Comparison of ENCODE assay signal across 11 mouse cellular contexts in genomic region chr1:181440982-181441603, GRCm38 (mm10).
A peak's percentile ranks its signal among the peaks of the same experiment; 100 is the strongest.
DNase-seq lines count a peak whose midpoint lies in the region; ATAC-seq and TF ChIP-seq lines count a peak whose summit lies in the region.
"Had no signal": no experiment of that assay in that cellular context is flagged by ENCODE, and none has a peak within 500 bp of the region (broad histone marks: within the 10 kb centered on the region; RNA-seq: fewer than 3 reads in every experiment).

No protein-coding gene starts in this region.

- H3K36me3 ChIP-seq in heart, embryonic 10.5 days = no peaks in the 10 kb centered on the region
- no peaks in the 10 kb centered on the region for H3K36me3 ChIP-seq in heart, embryonic 12.5 days
- H3K36me3 ChIP-seq in kidney, adult 2 months (ENCODE audit: control insufficient read depth, insufficient read depth, low read length) = no peaks in the 10 kb centered on the region
- no peaks in the 10 kb centered on the region for H3K36me3 ChIP-seq in limb, embryonic 14.5 days (ENCODE audit: control insufficient read depth, insufficient read depth, low read length)
- no peaks in the 10 kb centered on the region for H3K36me3 ChIP-seq in hindbrain, embryonic 12.5 days
- H3K36me3 ChIP-seq: neural tube, embryonic 15.5 days had no signal

- no peak for DNase-seq in heart, embryonic 10.5 days (ENCODE audit: low spot score)
- DNase-seq in Patski (ENCODE audit: low read depth, low spot score) (no peak), MN1 (ENCODE audit: low spot score) (no peak)
- DNase-seq in kidney, adult 2 months = peak; percentile 35
- no peak for DNase-seq in limb, embryonic 14.5 days (ENCODE audit: low spot score)
- DNase-seq in adrenal gland, adult 2 months = no peak
- DNase-seq: heart, postnatal 10 days; right cerebral cortex, postnatal 14 days had no signal

- H3K9me3 ChIP-seq in heart, embryonic 10.5 days = no peaks in the 10 kb centered on the region
- H3K9me3 ChIP-seq in heart, embryonic 12.5 days (replicated peaks) = no peaks in the 10 kb centered on the region
- no peaks in the 10 kb centered on the region for H3K9me3 ChIP-seq in limb, embryonic 14.5 days (ENCODE audit: control insufficient read depth, low read length)
- no peaks in the 10 kb centered on the region for H3K9me3 ChIP-seq in hindbrain, embryonic 12.5 days (replicated peaks)
- H3K9me3 ChIP-seq: neural tube, embryonic 15.5 days had no signal

- ATAC-seq in heart, embryonic 12.5 days (ENCODE audit: insufficient number of reproducible peaks, low FRiP score) = no peak
- ATAC-seq in Patski = peak; percentile 18
- no peak for ATAC-seq in limb, embryonic 14.5 days (ENCODE audit: low FRiP score, low read depth)
- ATAC-seq in hindbrain, embryonic 12.5 days (ENCODE audit: low FRiP score) = no peak

- H3K4me3 ChIP-seq in heart, embryonic 10.5 days = no peak overlapping the region
- no peak overlapping the region for H3K4me3 ChIP-seq in heart, embryonic 12.5 days
- no peak overlapping the region for H3K4me3 ChIP-seq in kidney, adult 2 months (ENCODE audit: insufficient read depth, low read depth, low read length)
- H3K4me3 ChIP-seq in limb, embryonic 14.5 days (replicated peaks; ENCODE audit: low read length) = no peak overlapping the region
- H3K4me3 ChIP-seq in hindbrain, embryonic 12.5 days = no peak overlapping the region
- H3K4me3 ChIP-seq: neural tube, embryonic 15.5 days had no signal

- H3K9ac ChIP-seq in heart, embryonic 12.5 days = no peak overlapping the region
- H3K9ac ChIP-seq in limb, embryonic 14.5 days (ENCODE audit: low read depth, low read length, severe bottlenecking) = no peak overlapping the region
- H3K9ac ChIP-seq in hindbrain, embryonic 12.5 days = no peak overlapping the region
- H3K9ac ChIP-seq: neural tube, embryonic 15.5 days had no signal

- H3K27ac ChIP-seq in heart, embryonic 10.5 days = peak overlapping the region; percentile 29; the same call in 1 of the 2 replicates
- no peak overlapping the region for H3K27ac ChIP-seq in heart, embryonic 12.5 days (ENCODE audit: poor library complexity, severe bottlenecking)
- H3K27ac ChIP-seq in kidney, adult 2 months (ENCODE audit: insufficient read depth, low read depth, low read length) = peak overlapping the region; percentile 5; the same call in 1 of the 2 replicates
- peak overlapping the region; percentile 73 for H3K27ac ChIP-seq in limb, embryonic 14.5 days (replicated peaks; ENCODE audit: low read depth, low read length)
- H3K27ac ChIP-seq in hindbrain, embryonic 12.5 days = no peak overlapping the region
- H3K27ac ChIP-seq: neural tube, embryonic 15.5 days had no signal

- in situ Hi-C loops in Patski (cut with MboI; ENCODE audit: low pct_unique_long_range_greater_than_20kb) = loop anchor here (5.0 kb wide), 1 partner anchor 101 kb away; no protein-coding TSS in a partner anchor

- H3K4me1 ChIP-seq in heart, embryonic 10.5 days = peaks cover 24% of the 10 kb centered on the region
- peaks cover 19% of the 10 kb centered on the region for H3K4me1 ChIP-seq in heart, embryonic 12.5 days (replicated peaks)
- H3K4me1 ChIP-seq in kidney, adult 2 months (ENCODE audit: control insufficient read depth, insufficient read depth, low read length) = no peaks in the 10 kb centered on the region
- H3K4me1 ChIP-seq in limb, embryonic 14.5 days (ENCODE audit: control insufficient read depth, insufficient read depth, low read length) = peaks cover 27% of the 10 kb centered on the region
- H3K4me1 ChIP-seq in hindbrain, embryonic 12.5 days = no peaks in the 10 kb centered on the region
- H3K4me1 ChIP-seq: neural tube, embryonic 15.5 days had no signal

- POLR2A ChIA-PET in Patski (lab: Charles Lee) = interaction anchor here (0.6 to 1.4 kb wide), 3 partner anchors 15 to 20 kb away, joined by 3 read pairs; no protein-coding TSS in a partner anchor

- WGBS in heart, embryonic 10.5 days = 79% methylated on average over 8 of the region's 8 CpGs
- WGBS in heart, embryonic 12.5 days = 80% methylated on average over 8 of the region's 8 CpGs
- 59% methylated on average over 8 of the region's 8 CpGs for WGBS in kidney, adult 2 months
- 73% methylated on average over 8 of the region's 8 CpGs for WGBS in limb, embryonic 14.5 days
- WGBS in hindbrain, embryonic 12.5 days = 77% methylated on average over 8 of the region's 8 CpGs

- CTCF ChIA-PET in Patski (lab: Charles Lee) = interaction anchor here (0.9 to 1.4 kb wide), 2 partner anchors 13 to 103 kb away, joined by 3 read pairs; no protein-coding TSS in a partner anchor

- TF ChIP-seq CTCF in Patski (IDR thresholded peaks at IDR 0.05) = no peak
- no peak for TF ChIP-seq CTCF in kidney, adult 2 months (conservative IDR thresholded peaks at IDR 0.05; ENCODE audit: insufficient read depth, insufficient read length, low read depth, low read length)

- no peaks in the 10 kb centered on the region for H3K27me3 ChIP-seq in heart, embryonic 10.5 days (ENCODE audit: insufficient read depth, poor library complexity, severe bottlenecking)
- H3K27me3 ChIP-seq in heart, embryonic 12.5 days (replicated peaks) = no peaks in the 10 kb centered on the region
- H3K27me3 ChIP-seq in Patski = no peaks in the 10 kb centered on the region
- no peaks in the 10 kb centered on the region for H3K27me3 ChIP-seq in kidney, adult 2 months (replicated peaks; ENCODE audit: control insufficient read depth, insufficient read depth, low read length)
- H3K27me3 ChIP-seq in limb, embryonic 14.5 days (ENCODE audit: control insufficient read depth, insufficient read depth, low read length) = no peaks in the 10 kb centered on the region
- no peaks in the 10 kb centered on the region for H3K27me3 ChIP-seq in hindbrain, embryonic 12.5 days
- H3K27me3 ChIP-seq: neural tube, embryonic 15.5 days had no signal

- no peak overlapping the region for H3K4me2 ChIP-seq in heart, embryonic 12.5 days
- no peak overlapping the region for H3K4me2 ChIP-seq in limb, embryonic 14.5 days (replicated peaks; ENCODE audit: low read depth, low read length, severe bottlenecking)
- no peak overlapping the region for H3K4me2 ChIP-seq in hindbrain, embryonic 12.5 days (replicated peaks)
- H3K4me2 ChIP-seq: neural tube, embryonic 15.5 days had no signal

- no peak for TF ChIP-seq POLR2A in kidney, adult 2 months (IDR thresholded peaks at IDR 0.05; ENCODE audit: low read depth, low read length)
- no peak for TF ChIP-seq POLR2A in limb, embryonic 14.5 days (IDR thresholded peaks at IDR 0.05; ENCODE audit: borderline replicate concordance, extremely low read depth, insufficient read depth, insufficient read length)

Comparison
In these comparisons a context has a peak if more than half of its experiments do, and no peak if none do; other contexts are left out.
1. H3K27ac ChIP-seq: peak in heart, embryonic 10.5 days (single experiment), kidney, adult 2 months (single experiment) and limb, embryonic 14.5 days (single experiment); none in heart, embryonic 12.5 days (single experiment) and hindbrain, embryonic 12.5 days (single experiment).